In genomic region chr9:104379532-104380162, GRCm38 (mm10) we compare ENCODE assay signal across 8 mouse cellular contexts. TPM values are rescaled to one million over a fixed set of nuclear protein-coding genes. Genes with fewer than 3 reads are reported as not detected.
DNase-seq lines count a peak whose midpoint lies in the region; ATAC-seq and TF ChIP-seq lines count a peak whose summit lies in the region.

No protein-coding gene starts in this region.

- no peak overlapping the region for H3K27ac ChIP-seq in liver, postnatal 0 days (ENCODE audit: low read depth)
- no peak overlapping the region for H3K27ac ChIP-seq in ES-E14 (ENCODE audit: insufficient read depth, low read depth, low read length, poor library complexity, severe bottlenecking)
- no peak overlapping the region for H3K27ac ChIP-seq in embryonic facial prominence, embryonic 10.5 days (replicated peaks)

- ATAC-seq in liver, postnatal 0 days = no peak

- in situ Hi-C loops in ES-E14 (cut with MboI; ENCODE audit: low sequenced_read_pairs in 2 of 2, unreplicated experiment in 2 of 2) = loop anchor here in 1 of 2 experiments (10.0 kb wide), 1 partner anchor 65 kb away; no protein-coding TSS in a partner anchor

- no peaks in the 10 kb centered on the region for H3K4me1 ChIP-seq in liver, postnatal 0 days (ENCODE audit: insufficient read depth)
- no peaks in the 10 kb centered on the region for H3K4me1 ChIP-seq in ES-E14 (ENCODE audit: control insufficient read depth in 2 of 2, insufficient read depth in 2 of 2, low read length in 2 of 2, poor library complexity in 1 of 2)
- H3K4me1 ChIP-seq in embryonic facial prominence, embryonic 10.5 days = no peaks in the 10 kb centered on the region

- no peaks in the 10 kb centered on the region for H3K36me3 ChIP-seq in liver, postnatal 0 days (replicated peaks; ENCODE audit: insufficient read depth, low read length)
- H3K36me3 ChIP-seq in ES-E14 (ENCODE audit: control insufficient read depth, insufficient read depth, low read length, poor library complexity, severe bottlenecking) = no peaks in the 10 kb centered on the region
- H3K36me3 ChIP-seq in embryonic facial prominence, embryonic 10.5 days (replicated peaks) = no peaks in the 10 kb centered on the region

- peak; percentile 9 for DNase-seq in gastrocnemius, postnatal 10 days
- DNase-seq in gastrocnemius, postnatal 4 days (ENCODE audit: low spot score in 2 of 2) = no peak
- DNase-seq in liver, postnatal 0 days = no peak
- DNase-seq in liver (no peak), ES-E14 (ENCODE audit: low read depth, low spot score) (peak; percentile 44)
- peak; percentile 10 for DNase-seq in embryonic facial prominence, embryonic 10.5 days (ENCODE audit: low spot score)
- DNase-seq in retina, postnatal 1 day = peak; percentile 45
- DNase-seq in frontal cortex, postnatal 14 days (ENCODE audit: low spot score in 2 of 2) = no peak

- no peaks in the 10 kb centered on the region for H3K27me3 ChIP-seq in liver, postnatal 0 days (ENCODE audit: insufficient read depth, low read length)
- H3K27me3 ChIP-seq in embryonic facial prominence, embryonic 10.5 days (replicated peaks; ENCODE audit: low read depth, poor library complexity, severe bottlenecking) = no peaks in the 10 kb centered on the region

- TF ChIP-seq CTCF in liver, postnatal 0 days (IDR thresholded peaks at IDR 0.05; ENCODE audit: low read depth) = peak; percentile 54

- H3K9me3 ChIP-seq in liver, postnatal 0 days (ENCODE audit: low read length) = no peaks in the 10 kb centered on the region
- no peaks in the 10 kb centered on the region for H3K9me3 ChIP-seq in ES-E14 (ENCODE audit: control insufficient read depth, insufficient read depth, low read depth, low read length)
- H3K9me3 ChIP-seq in embryonic facial prominence, embryonic 10.5 days = no peaks in the 10 kb centered on the region

- no peak overlapping the region for H3K4me3 ChIP-seq in liver, postnatal 0 days (ENCODE audit: low read depth, low read length)
- no peak overlapping the region for H3K4me3 ChIP-seq in ES-E14 (ENCODE audit: insufficient read depth in 1 of 2, low read depth in 1 of 2, low read length in 2 of 2, poor library complexity in 1 of 2, severe bottlenecking in 1 of 2)
- no peak overlapping the region for H3K4me3 ChIP-seq in embryonic facial prominence, embryonic 10.5 days

- no peak overlapping the region for H3K4me2 ChIP-seq in liver, postnatal 0 days (ENCODE audit: low read depth, low read length)

- H3K9ac ChIP-seq in liver, postnatal 0 days (replicated peaks) = no peak overlapping the region
- H3K9ac ChIP-seq in ES-E14 (ENCODE audit: insufficient read depth, low read depth, low read length, poor library complexity, severe bottlenecking) = no peak overlapping the region

- no peak for TF ChIP-seq EP300 in liver, postnatal 0 days (IDR thresholded peaks at IDR 0.05; ENCODE audit: low read depth)

- 47% methylated on average over 9 of the region's 9 CpGs for WGBS in liver, postnatal 0 days (ENCODE audit: insufficient replicate concordance)
- WGBS in embryonic facial prominence, embryonic 10.5 days = 70% methylated on average over 9 of the region's 9 CpGs

TF ChIP-seq in ES-E14, 5 proteins besides CTCF, POLR2A, EP300 and RAD21:
- TF ChIP-seq ZC3H11A (IDR thresholded peaks at IDR 0.05; ENCODE audit: borderline replicate concordance, low read depth, low read length) (peak; percentile 28; the same call in 1 of the 2 replicates), ZNF384 (IDR thresholded peaks at IDR 0.05; ENCODE audit: low read depth, low read length) (no peak), HCFC1 (IDR thresholded peaks at IDR 0.05; ENCODE audit: borderline replicate concordance, insufficient read depth, low read length) (no peak)

RNA-seq across cellular contexts. Expression of gene Acpp, which starts 42.1 kb away (rescaled TPM):
- total RNA-seq in gastrocnemius, postnatal 10 days (2021) = under 1 TPM; 0.12 to 0.43 TPM
- total RNA-seq in gastrocnemius, postnatal 4 days (2021) = under 1 TPM; 0.32 to 0.57 TPM
- polyA plus RNA-seq in liver, postnatal 0 days (2015; fragmentation: Nextera tagmentation; extraction: Ambion mirVana) = 0.57 and 0.79 TPM in 2 replicates
- total RNA-seq in ES-E14 (2012; rRNA removed) = 1.2 and 2.5 TPM in 2 replicates
- 0.53 and 0.97 TPM in 2 replicates for polyA plus RNA-seq in embryonic facial prominence, embryonic 10.5 days (2016; fragmentation: Nextera tagmentation; extraction: Ambion mirVana)

Comparison
In these comparisons a context has a peak if more than half of its experiments do, and no peak if none do; other contexts are left out.
1. DNase-seq: peak in gastrocnemius, postnatal 10 days (single experiment), ES-E14 (single experiment), embryonic facial prominence, embryonic 10.5 days (single experiment) and retina, postnatal 1 day (single experiment); none in gastrocnemius, postnatal 4 days (0 of 2), liver, postnatal 0 days (single experiment), liver (single experiment) and frontal cortex, postnatal 14 days (0 of 2).